Mouse (Mus musculus): ENCODE measurements around the gene Chmp4b. TPM values are rescaled to one million over a fixed set of nuclear protein-coding genes. Genes with fewer than 3 reads are reported as not detected.

Gene Chmp4b
- total RNA-seq, 1 experiment from 2014 or later: 109 TPM

- ATAC-seq (replicated peaks; ENCODE audit: low read depth, poor library complexity, severe bottlenecking): no peak
Measured at GRCm38 (mm10) chr2:154678995-154679394, 27.5 kb downstream of the Chmp4b start.

DNA sequence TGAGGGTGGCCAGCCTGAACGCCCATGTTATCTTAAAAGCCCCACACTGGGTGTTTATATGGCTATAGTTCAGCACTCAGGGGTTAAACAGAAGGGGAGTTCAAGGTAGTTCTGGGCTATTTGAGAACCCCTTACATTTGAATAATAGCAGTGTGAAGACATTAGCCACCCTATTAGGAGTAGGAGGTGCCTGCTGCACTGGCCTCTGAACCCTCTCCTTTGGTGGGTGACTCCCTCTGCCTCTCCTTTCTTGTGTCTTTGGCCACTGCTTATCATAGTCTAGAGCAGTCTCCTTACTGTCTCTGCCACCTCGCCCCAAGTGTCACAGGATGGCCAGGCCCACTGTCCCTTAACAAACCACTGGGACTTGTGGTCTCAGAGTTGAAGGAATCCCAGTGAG, 28.8 kb downstream of the Chmp4b start:
- no peak for ATAC-seq (replicated peaks; ENCODE audit: low read depth, poor library complexity, severe bottlenecking)

GRCm38 (mm10) chr2:154680941-154681340, 29.4 kb downstream of the Chmp4b start:
- no peak for ATAC-seq (replicated peaks; ENCODE audit: low read depth, poor library complexity, severe bottlenecking)

DNA sequence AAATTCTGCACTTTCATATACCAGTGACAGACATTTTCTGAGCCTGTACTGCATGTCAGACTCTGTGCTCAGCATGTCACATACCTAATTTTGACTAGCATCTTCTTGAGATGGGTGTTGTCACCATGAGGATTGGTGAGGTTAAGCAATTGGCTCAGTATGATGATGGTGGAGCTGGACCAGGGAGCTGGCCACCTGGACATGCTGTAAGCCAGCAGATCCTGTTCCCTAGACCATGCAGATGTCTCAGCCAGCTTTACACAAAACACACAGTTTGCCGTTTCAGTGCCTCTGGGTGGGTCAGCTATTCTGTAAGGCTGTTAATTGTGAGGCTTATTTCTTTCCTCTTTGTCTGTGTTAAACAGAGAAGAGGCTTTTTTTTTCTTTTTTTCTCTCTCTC, 31.2 kb downstream of the Chmp4b start:
- no peak for ATAC-seq (replicated peaks; ENCODE audit: low read depth, poor library complexity, severe bottlenecking)

GRCm38 (mm10) chr2:154684901-154685470, 33.5 kb downstream of the Chmp4b start:
- ATAC-seq (replicated peaks; ENCODE audit: low read depth, poor library complexity, severe bottlenecking): no peak

GRCm38 (mm10) chr2:154685772-154686171, 34.3 kb downstream of the Chmp4b start:
- ATAC-seq (replicated peaks; ENCODE audit: low read depth, poor library complexity, severe bottlenecking): no peak

DNA sequence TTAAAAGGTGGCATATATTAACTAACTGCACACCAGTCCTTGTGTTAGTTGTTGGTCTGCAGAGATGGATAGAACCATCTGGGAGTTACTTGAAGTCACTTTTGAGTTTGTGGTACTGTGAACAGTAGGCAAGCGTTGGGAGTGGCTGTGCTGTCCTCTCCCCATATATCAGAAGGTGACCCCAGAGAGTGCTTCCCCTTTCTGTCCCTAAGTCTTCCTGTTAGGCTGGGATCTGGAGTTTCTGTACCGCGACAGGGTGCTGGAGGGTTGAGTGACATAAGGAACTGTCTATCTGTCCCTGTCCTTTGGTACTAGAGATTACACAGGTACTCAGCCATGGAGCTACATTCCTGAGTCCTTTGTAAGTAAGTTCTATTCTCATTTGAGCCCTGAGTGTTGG, 35.3 kb downstream of the Chmp4b start:
- ATAC-seq (replicated peaks; ENCODE audit: low read depth, poor library complexity, severe bottlenecking): peak; percentile 71

- no peak for ATAC-seq (replicated peaks; ENCODE audit: low read depth, poor library complexity, severe bottlenecking)
Measured at GRCm38 (mm10) chr2:154689391-154689790, 37.9 kb downstream of the Chmp4b start.

- ATAC-seq (replicated peaks; ENCODE audit: low read depth, poor library complexity, severe bottlenecking): no peak
Measured at GRCm38 (mm10) chr2:154690959-154691358, 39.5 kb downstream of the Chmp4b start.

DNA sequence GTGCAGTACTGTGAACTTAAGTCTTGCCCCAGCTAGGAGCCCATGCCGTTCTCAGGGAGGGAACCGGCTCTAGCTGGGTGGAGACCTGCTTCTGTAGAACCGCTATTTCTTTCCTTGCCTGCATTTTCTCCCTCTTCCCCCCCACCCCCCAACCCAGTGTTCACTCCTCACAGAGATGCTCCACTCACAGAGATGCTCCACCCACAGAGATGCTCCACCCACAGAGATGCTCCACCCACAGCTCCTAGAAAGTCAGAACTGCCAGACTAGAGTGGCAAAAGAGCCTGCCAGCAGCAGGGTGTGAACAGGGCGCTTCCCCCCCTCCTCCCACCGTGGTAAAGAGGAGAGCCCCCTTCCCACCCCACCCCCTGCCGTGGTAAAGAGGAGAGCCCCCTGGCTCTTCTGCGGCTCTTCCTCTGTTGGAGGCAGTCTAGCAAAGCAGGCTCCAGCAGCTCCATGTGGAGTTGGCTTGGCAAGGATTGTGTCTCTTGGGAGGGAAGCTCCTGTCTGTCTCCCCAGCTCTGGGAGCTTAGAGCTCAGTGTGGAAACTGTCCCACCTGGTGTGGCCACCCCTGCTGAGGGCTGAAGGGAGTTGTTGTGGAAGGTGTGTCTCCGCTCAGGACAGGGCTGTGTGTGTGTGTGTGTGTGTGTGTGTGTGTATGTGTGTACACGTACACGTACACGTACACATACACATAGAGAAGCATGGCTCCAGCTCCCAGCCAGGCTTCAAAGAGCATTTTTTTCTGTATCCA, 41.9 kb downstream of the Chmp4b start:
- no peak for ATAC-seq (replicated peaks; ENCODE audit: low read depth, poor library complexity, severe bottlenecking)

GRCm38 (mm10) chr2:154693941-154694256, 42.4 kb downstream of the Chmp4b start:
- no peak for ATAC-seq (replicated peaks; ENCODE audit: low read depth, poor library complexity, severe bottlenecking)

- ATAC-seq (replicated peaks; ENCODE audit: low read depth, poor library complexity, severe bottlenecking): no peak
Measured at GRCm38 (mm10) chr2:154695690-154696089, 44.2 kb downstream of the Chmp4b start.

- ATAC-seq (replicated peaks; ENCODE audit: low read depth, poor library complexity, severe bottlenecking): no peak
Measured at GRCm38 (mm10) chr2:154696660-154697059, 45.2 kb downstream of the Chmp4b start.

GRCm38 (mm10) chr2:154699360-154699759, 47.9 kb downstream of the Chmp4b start:
- no peak for ATAC-seq (replicated peaks; ENCODE audit: low read depth, poor library complexity, severe bottlenecking)

DNA sequence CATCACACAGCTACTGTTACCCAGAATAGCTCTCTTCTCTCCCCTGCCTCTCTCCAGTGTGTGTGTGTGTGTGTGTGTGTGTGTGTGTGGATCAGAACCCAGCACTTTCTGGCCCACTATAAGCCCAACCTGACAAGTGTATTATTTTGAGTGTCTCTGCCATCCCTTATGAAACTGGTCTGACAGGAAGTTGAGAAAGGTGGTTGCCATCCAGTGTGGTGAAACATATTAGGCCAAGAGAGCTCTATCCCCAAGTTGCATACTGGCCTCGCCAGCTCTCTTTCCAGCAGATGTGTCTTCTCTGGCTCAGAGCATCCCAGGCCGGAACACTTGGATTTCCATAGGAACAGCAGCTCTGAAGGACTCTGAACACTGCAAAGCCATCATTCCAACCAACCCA, 48.7 kb downstream of the Chmp4b start:
- ATAC-seq (replicated peaks; ENCODE audit: low read depth, poor library complexity, severe bottlenecking): no peak

DNA sequence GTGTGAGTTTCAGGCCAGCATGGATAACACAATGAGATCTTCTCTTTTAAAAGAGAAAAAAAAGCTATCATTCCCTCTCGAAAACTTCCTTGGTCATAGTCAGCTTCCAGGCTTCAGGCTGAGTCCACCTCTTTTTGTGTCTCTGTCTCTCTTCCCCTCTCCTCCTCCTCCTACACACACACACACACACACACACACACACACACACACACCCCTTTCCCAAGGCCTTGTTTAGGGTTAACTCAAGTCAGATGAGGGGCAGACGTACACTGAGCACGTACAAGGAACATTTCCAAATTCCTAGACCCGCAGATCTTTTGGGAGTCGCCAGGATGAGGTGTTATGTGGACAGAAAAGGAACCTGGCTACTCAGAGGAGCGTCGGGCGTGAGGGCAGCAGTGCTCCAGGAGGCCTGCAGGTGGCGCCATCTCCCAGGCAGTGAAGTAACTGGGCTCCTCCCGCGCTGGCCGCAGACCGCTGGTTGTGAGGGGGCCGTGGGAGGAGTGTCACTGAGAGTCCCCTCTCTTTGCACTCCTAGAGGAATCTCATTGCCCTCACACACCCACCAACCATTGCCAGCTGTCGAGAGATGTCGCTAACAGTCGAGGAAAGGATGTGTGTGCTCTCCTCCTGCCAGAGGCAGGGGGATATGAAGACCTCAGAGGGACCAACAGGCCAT, 51.3 kb downstream of the Chmp4b start:
- peak; percentile 98 for ATAC-seq (replicated peaks; ENCODE audit: low read depth, poor library complexity, severe bottlenecking)

GRCm38 (mm10) chr2:154706526-154707280, 55.2 kb downstream of the Chmp4b start:
- ATAC-seq (replicated peaks; ENCODE audit: low read depth, poor library complexity, severe bottlenecking): no peak

DNA sequence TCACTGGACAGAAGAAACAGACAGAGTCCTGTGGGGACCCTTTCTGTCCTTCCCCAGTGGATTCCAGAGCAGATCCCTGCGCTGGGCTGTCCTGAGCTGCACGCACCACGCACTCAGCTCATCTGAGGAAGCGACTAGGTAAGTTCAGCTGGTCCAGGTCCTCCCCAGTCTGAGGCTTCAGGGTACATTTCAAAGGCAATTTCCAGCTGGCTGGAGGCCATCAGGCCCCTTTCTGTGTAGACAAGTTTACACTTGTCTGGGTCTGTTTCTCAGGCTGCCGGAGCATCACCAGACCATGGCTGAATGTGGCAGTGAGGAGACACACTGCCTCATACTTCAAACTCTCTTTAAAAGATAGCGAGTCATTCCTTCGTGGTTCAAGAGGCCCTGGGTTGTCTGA, 55.8 kb downstream of the Chmp4b start:
- ATAC-seq (replicated peaks; ENCODE audit: low read depth, poor library complexity, severe bottlenecking): no peak

- no peak for ATAC-seq (replicated peaks; ENCODE audit: low read depth, poor library complexity, severe bottlenecking)
Measured at GRCm38 (mm10) chr2:154707830-154708385, 56.4 kb downstream of the Chmp4b start.

- no peak for ATAC-seq (replicated peaks; ENCODE audit: low read depth, poor library complexity, severe bottlenecking)
Measured at GRCm38 (mm10) chr2:154711701-154712100, 60.2 kb downstream of the Chmp4b start.

Data from common myeloid progenitor, adult 5-6 weeks (primary cell).